Mouse (Mus musculus): Measurements from ENCODE around the gene Slc4a8.
A peak's percentile ranks its signal among the peaks of the same experiment; 100 is the strongest.

Slc4a8 gene

GRCm38 (mm10) chr15:100761419-100762185 lies at the start of gene Slc4a8:
Gene Slc4a8 (plus strand): TSS chr15:100761747.
- peak; percentile 97 for DNase-seq (ENCODE audit: low read depth, low spot score)

GRCm38 (mm10) chr15:100714470-100714869 lies 47.1 kb upstream of the Slc4a8 start:
- no peak for DNase-seq (ENCODE audit: low read depth, low spot score)

GRCm38 (mm10) chr15:100715399-100715993 lies 46.1 kb upstream of the Slc4a8 start:
- no peak for DNase-seq (ENCODE audit: low read depth, low spot score)

- DNase-seq (ENCODE audit: low read depth, low spot score) = no peak
These were observed 43.6 kb upstream of the Slc4a8 start for GRCm38 (mm10) chr15:100717933-100718332.

GRCm38 (mm10) chr15:100718572-100718971 lies 43.0 kb upstream of the Slc4a8 start:
- no peak for DNase-seq (ENCODE audit: low read depth, low spot score)

- DNase-seq (ENCODE audit: low read depth, low spot score) = no peak
These were observed 42.3 kb upstream of the Slc4a8 start for GRCm38 (mm10) chr15:100719217-100719616.

- DNase-seq (ENCODE audit: low read depth, low spot score) = no peak
These were observed 41.5 kb upstream of the Slc4a8 start for GRCm38 (mm10) chr15:100720066-100720465.

- no peak for DNase-seq (ENCODE audit: low read depth, low spot score)
These were observed 40.1 kb upstream of the Slc4a8 start for GRCm38 (mm10) chr15:100721445-100721844.

GRCm38 (mm10) chr15:100722026-100722425 lies 39.5 kb upstream of the Slc4a8 start:
- no peak for DNase-seq (ENCODE audit: low read depth, low spot score)

GRCm38 (mm10) chr15:100722564-100722963 lies 39.0 kb upstream of the Slc4a8 start:
- no peak for DNase-seq (ENCODE audit: low read depth, low spot score)

GRCm38 (mm10) chr15:100723505-100723904 lies 38.0 kb upstream of the Slc4a8 start:
- DNase-seq (ENCODE audit: low read depth, low spot score) = peak; percentile 19

GRCm38 (mm10) chr15:100726721-100727120 lies 34.8 kb upstream of the Slc4a8 start:
- peak; percentile 78 for DNase-seq (ENCODE audit: low read depth, low spot score)

GRCm38 (mm10) chr15:100727834-100728233 lies 33.7 kb upstream of the Slc4a8 start:
- no peak for DNase-seq (ENCODE audit: low read depth, low spot score)

GRCm38 (mm10) chr15:100728586-100728985 lies 33.0 kb upstream of the Slc4a8 start:
- peak; percentile 10 for DNase-seq (ENCODE audit: low read depth, low spot score)

GRCm38 (mm10) chr15:100729281-100729985 lies 32.1 kb upstream of the Slc4a8 start, which contains the start of gene Galnt6:
Gene Galnt6 (minus strand): TSS chr15:100729376.
- DNase-seq (ENCODE audit: low read depth, low spot score) = peak; percentile 33

GRCm38 (mm10) chr15:100731081-100731480 lies 30.5 kb upstream of the Slc4a8 start:
- DNase-seq (ENCODE audit: low read depth, low spot score) = no peak

GRCm38 (mm10) chr15:100732580-100732979 lies 29.0 kb upstream of the Slc4a8 start:
- DNase-seq (ENCODE audit: low read depth, low spot score) = peak; percentile 66

- peak; percentile 76 for DNase-seq (ENCODE audit: low read depth, low spot score)
These were observed 26.2 kb upstream of the Slc4a8 start for GRCm38 (mm10) chr15:100735095-100735952.

GRCm38 (mm10) chr15:100735953-100736300 lies 25.6 kb upstream of the Slc4a8 start:
- DNase-seq (ENCODE audit: low read depth, low spot score) = no peak

GRCm38 (mm10) chr15:100737667-100738066 lies 23.9 kb upstream of the Slc4a8 start:
- no peak for DNase-seq (ENCODE audit: low read depth, low spot score)

- DNase-seq (ENCODE audit: low read depth, low spot score) = no peak
These were observed 23.2 kb upstream of the Slc4a8 start for GRCm38 (mm10) chr15:100738351-100738781.

Measured in brain, adult 2 months (tissue).